Mouse (Mus musculus): ENCODE results near the gene Mier3. TPM values are rescaled to one million over a fixed set of nuclear protein-coding genes. Genes with fewer than 3 reads are reported as not detected.

Gene Mier3
- polyA plus RNA-seq (2012; rRNA removed) = 13.9 and 17.2 TPM in 2 replicates

DNA sequence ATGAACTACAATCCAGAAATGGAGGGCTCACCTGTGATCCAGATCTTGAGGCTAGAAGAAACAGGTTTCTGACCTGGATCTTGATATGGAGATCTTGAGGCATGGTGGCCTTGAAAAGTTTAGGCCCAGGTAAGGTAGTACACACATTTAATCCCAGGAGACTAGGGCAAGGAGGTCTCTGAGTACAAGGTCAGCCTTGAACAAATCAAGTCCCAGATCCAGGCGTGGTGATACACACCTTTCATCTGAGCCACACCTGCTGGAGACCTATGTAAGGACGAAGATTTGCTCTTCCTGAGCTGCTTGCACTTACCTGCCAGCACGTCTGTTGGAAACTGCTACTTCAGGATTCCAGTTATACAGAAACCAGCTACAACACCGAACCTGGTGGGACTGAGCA lies at the start of gene Mier3:
Gene Mier3 (plus strand): TSS at position 301 of the 400 bp plus-strand sequence.
- TF ChIP-seq POLR2A (IDR thresholded peaks at IDR 0.05; ENCODE audit: borderline replicate concordance, extremely low read depth, insufficient read depth, insufficient read length, poor library complexity, severe bottlenecking) = no peak
- DNase-seq (ENCODE audit: low read depth) = no peak

DNA sequence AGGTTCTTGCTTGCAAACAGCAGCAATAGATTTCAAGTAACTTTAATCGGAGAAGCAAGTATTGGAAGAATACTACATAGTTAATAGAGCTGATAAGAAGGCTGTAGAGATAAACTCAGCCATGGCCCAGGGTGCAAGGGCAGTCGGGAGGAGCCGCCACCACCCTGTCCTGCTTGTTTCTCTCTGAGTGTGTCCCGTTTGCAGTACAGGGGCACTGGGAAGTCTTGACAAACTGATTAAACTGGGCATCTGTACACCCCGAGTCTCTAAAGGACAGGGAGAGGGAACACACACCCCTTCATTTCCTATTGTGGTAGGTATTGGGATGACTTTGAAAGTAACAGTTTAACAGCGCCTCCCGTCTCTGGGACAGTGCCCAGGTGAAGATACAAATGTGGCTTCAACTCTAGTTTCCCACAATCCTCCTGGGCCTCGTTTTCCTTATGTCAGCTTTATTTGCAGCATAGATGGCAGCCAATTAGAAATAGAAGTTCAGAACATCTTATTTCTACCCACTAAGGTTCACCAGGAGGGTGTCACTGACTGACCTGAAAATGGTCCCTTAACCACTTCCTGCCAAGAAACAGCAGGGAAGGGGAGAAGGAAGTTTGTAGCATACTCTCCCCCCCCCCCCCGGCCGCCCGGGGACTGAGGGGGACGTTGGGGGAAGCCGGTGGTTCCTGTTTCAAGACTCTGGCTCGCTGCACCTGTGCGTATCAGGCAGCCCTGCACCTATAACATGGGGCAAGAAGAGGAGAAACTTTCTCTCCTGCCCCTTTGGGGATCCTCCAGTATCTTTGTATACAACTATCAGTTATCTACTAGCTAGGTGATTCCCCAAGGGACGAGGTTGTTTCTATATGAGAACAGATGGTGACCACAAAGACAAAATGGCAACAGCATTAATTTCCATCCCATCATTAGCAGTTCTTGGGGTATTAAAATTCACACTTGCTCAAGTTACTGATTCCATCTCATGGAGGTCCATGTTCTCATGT lies 46.3 kb upstream of the Mier3 start:
- no peak for TF ChIP-seq POLR2A (IDR thresholded peaks at IDR 0.05; ENCODE audit: borderline replicate concordance, extremely low read depth, insufficient read depth, insufficient read length, poor library complexity, severe bottlenecking)
- TF ChIP-seq CTCF (IDR thresholded peaks at IDR 0.05; ENCODE audit: borderline replicate concordance, extremely low read depth, insufficient read depth, insufficient read length) = no peak
- DNase-seq (ENCODE audit: low read depth) = no peak

GRCm38 (mm10) chr13:111640319-111640718 lies 40.5 kb upstream of the Mier3 start:
- TF ChIP-seq POLR2A (IDR thresholded peaks at IDR 0.05; ENCODE audit: borderline replicate concordance, extremely low read depth, insufficient read depth, insufficient read length, poor library complexity, severe bottlenecking) (no peak), CTCF (IDR thresholded peaks at IDR 0.05; ENCODE audit: borderline replicate concordance, extremely low read depth, insufficient read depth, insufficient read length) (no peak)
- no peak for DNase-seq (ENCODE audit: low read depth)

DNA sequence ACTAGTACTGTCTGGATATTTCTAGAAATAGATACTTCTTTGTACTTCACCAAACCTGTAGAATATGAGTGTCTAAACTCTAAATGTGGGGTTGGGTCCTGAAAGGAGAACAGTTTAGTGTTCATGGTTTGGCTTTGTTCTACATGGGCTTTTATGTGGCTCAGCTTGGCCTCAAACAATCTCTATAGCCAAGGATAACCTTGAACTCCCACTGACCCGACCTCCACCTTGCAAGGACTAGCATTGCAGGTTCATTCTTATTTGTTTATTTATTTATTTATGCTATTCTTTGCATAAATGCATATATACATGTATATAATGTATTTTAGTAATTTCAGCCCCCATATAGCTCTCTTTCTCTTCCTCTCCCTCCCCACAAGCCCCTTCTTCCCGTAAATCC lies 37.1 kb upstream of the Mier3 start:
- no peak for TF ChIP-seq CTCF (IDR thresholded peaks at IDR 0.05; ENCODE audit: borderline replicate concordance, extremely low read depth, insufficient read depth, insufficient read length)
- TF ChIP-seq POLR2A (IDR thresholded peaks at IDR 0.05; ENCODE audit: borderline replicate concordance, extremely low read depth, insufficient read depth, insufficient read length, poor library complexity, severe bottlenecking) = no peak
- no peak for DNase-seq (ENCODE audit: low read depth)

GRCm38 (mm10) chr13:111646204-111646603 lies 34.6 kb upstream of the Mier3 start:
- no peak for DNase-seq (ENCODE audit: low read depth)
- TF ChIP-seq POLR2A (IDR thresholded peaks at IDR 0.05; ENCODE audit: borderline replicate concordance, extremely low read depth, insufficient read depth, insufficient read length, poor library complexity, severe bottlenecking) (no peak), CTCF (IDR thresholded peaks at IDR 0.05; ENCODE audit: borderline replicate concordance, extremely low read depth, insufficient read depth, insufficient read length) (no peak)

GRCm38 (mm10) chr13:111647279-111647678 lies 33.5 kb upstream of the Mier3 start:
- TF ChIP-seq CTCF (IDR thresholded peaks at IDR 0.05; ENCODE audit: borderline replicate concordance, extremely low read depth, insufficient read depth, insufficient read length) (no peak), POLR2A (IDR thresholded peaks at IDR 0.05; ENCODE audit: borderline replicate concordance, extremely low read depth, insufficient read depth, insufficient read length, poor library complexity, severe bottlenecking) (no peak)
- no peak for DNase-seq (ENCODE audit: low read depth)

- no peak for TF ChIP-seq POLR2A (IDR thresholded peaks at IDR 0.05; ENCODE audit: borderline replicate concordance, extremely low read depth, insufficient read depth, insufficient read length, poor library complexity, severe bottlenecking)
- TF ChIP-seq CTCF (IDR thresholded peaks at IDR 0.05; ENCODE audit: borderline replicate concordance, extremely low read depth, insufficient read depth, insufficient read length) = no peak
- peak; percentile 79 for DNase-seq (ENCODE audit: low read depth)
Observed at GRCm38 (mm10) chr13:111651020-111651419, 29.8 kb upstream of the Mier3 start.

DNA sequence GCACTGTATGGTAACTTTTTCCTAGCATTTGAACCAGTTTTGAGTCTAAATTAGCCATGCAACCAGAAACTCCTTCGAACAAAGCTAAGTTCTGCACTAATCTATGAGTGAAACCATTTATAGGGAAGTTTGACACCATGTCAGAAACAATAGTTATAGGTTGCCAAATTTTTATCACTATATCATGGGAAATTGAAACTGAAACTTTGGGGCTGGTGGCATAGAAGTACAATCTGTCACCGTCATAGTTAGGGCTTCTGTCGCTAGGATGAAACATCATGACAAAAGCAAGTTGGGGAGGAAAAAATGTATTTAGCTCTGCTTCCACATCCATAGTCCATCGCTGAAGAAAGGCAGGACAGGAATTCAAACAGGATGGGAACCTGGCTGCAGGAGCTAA lies 25.5 kb upstream of the Mier3 start:
- TF ChIP-seq CTCF (IDR thresholded peaks at IDR 0.05; ENCODE audit: borderline replicate concordance, extremely low read depth, insufficient read depth, insufficient read length) (no peak), POLR2A (IDR thresholded peaks at IDR 0.05; ENCODE audit: borderline replicate concordance, extremely low read depth, insufficient read depth, insufficient read length, poor library complexity, severe bottlenecking) (no peak)
- no peak for DNase-seq (ENCODE audit: low read depth)

GRCm38 (mm10) chr13:111655856-111656255 lies 24.9 kb upstream of the Mier3 start:
- TF ChIP-seq CTCF (IDR thresholded peaks at IDR 0.05; ENCODE audit: borderline replicate concordance, extremely low read depth, insufficient read depth, insufficient read length) (no peak), POLR2A (IDR thresholded peaks at IDR 0.05; ENCODE audit: borderline replicate concordance, extremely low read depth, insufficient read depth, insufficient read length, poor library complexity, severe bottlenecking) (no peak)
- no peak for DNase-seq (ENCODE audit: low read depth)

DNA sequence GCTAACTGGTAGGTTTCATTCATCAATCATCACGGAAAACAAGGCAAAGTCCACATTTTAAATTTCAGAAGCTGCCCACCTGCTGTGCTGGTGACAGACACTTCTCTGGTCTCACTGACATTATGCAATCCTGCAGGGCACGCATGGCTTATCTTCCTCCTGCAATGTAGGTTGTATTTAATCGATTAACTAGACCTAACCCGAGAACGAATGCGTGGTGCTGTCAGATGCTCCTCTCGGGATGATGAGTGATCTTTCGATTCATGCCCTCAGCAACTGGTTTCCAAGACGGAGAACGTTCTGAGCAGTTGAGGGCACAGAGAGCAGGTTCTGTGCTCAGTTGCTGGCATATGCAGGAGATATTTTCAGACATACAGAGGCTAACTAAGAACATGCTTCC lies 24.5 kb upstream of the Mier3 start:
- peak; percentile 1 for DNase-seq (ENCODE audit: low read depth)
- TF ChIP-seq POLR2A (IDR thresholded peaks at IDR 0.05; ENCODE audit: borderline replicate concordance, extremely low read depth, insufficient read depth, insufficient read length, poor library complexity, severe bottlenecking) (no peak), CTCF (IDR thresholded peaks at IDR 0.05; ENCODE audit: borderline replicate concordance, extremely low read depth, insufficient read depth, insufficient read length) (no peak)

DNA sequence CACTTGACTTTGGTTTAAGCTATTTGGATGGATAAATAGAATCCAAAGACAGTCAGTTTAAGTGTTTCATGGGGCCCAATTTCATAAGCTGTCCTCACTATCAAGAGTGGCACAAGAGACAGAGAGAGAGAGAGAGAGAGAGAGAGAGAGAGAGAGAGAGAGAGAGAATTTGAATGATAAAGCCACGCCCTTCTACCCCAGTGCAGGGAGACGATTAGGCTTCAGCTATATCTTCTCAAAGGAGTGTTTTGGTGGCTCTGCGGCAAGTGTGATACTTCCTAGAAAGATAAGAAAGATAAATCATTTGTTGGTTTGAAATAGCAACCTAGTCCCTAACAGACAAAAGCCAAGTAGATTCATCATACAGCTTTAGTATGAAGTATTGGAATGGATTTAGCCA lies 24.0 kb upstream of the Mier3 start:
- DNase-seq (ENCODE audit: low read depth) = no peak
- TF ChIP-seq CTCF (IDR thresholded peaks at IDR 0.05; ENCODE audit: borderline replicate concordance, extremely low read depth, insufficient read depth, insufficient read length) = no peak
- TF ChIP-seq POLR2A (IDR thresholded peaks at IDR 0.05; ENCODE audit: borderline replicate concordance, extremely low read depth, insufficient read depth, insufficient read length, poor library complexity, severe bottlenecking) = no peak
